Mouse (Mus musculus): ENCODE measurements at regions not wholly inside any gene's neighbourhood (a gene's known extent, or its start where the extent isn't known, plus 50 kb on each side); places are given as distances from the start of the nearest gene placed in this dataset.

GRCm38 (mm10) chr2:12825902-12826301 lies 97.9 kb upstream of the Pter start:
- DNase-seq = no peak

- DNase-seq = no peak
Measured at GRCm38 (mm10) chr2:12833579-12833978, 90.3 kb upstream of the Pter start.

- no peak for DNase-seq
Measured at GRCm38 (mm10) chr2:12866543-12866942, 57.3 kb upstream of the Pter start.

- no peak for DNase-seq
Measured at GRCm38 (mm10) chr2:12868772-12869171, 55.1 kb upstream of the Pter start.
